Mouse (Mus musculus) stomach, embryonic 16.5 days (tissue): ENCODE results near the gene Nhlrc3. TPM values are rescaled to one million over a fixed set of nuclear protein-coding genes. Genes with fewer than 3 reads are reported as not detected.

ENCODE experiments used
- ATAC-seq: fragments of 200-750 bp; cut with Nextera tagmentation; 2 replicates; pipeline ENCODE4 v1.8.0; 2017; ENCODE audit warnings: moderate number of reproducible peaks, moderate TSS enrichment; ENCODE audit not compliant: insufficient read depth, low FRiP score
- H3K27ac ChIP-seq: fragments of 300-500 bp; sonication (generic); 2 replicates; pipeline ENCODE4 v1.5.1; 2014; ENCODE audit warnings: low read length
- H3K27me3 ChIP-seq: fragments of 300-500 bp; sonication (generic); 2 replicates; pipeline ENCODE4 v1.6.1; 2014; ENCODE audit warnings: low read length, control low read depth, mixed read lengths; ENCODE audit not compliant: control insufficient read depth, insufficient read depth
- H3K36me3 ChIP-seq: fragments of 300-500 bp; sonication (generic); 2 replicates; pipeline ENCODE4 v1.6.1; 2014; ENCODE audit warnings: low read length; ENCODE audit not compliant: control insufficient read depth, insufficient read depth
- H3K4me1 ChIP-seq: fragments of 300-500 bp; sonication (generic); 2 replicates; pipeline ENCODE4 v1.6.1; 2014; ENCODE audit warnings: low read length, control low read depth, mixed read lengths; ENCODE audit not compliant: control insufficient read depth, insufficient read depth
- H3K4me2 ChIP-seq: fragments of 300-500 bp; sonication (generic); 2 replicates; pipeline ENCODE4 v1.6.1; 2014; ENCODE audit warnings: low read depth, low read length, mixed read lengths
- H3K4me3 ChIP-seq: fragments of 300-500 bp; sonication (generic); replicated peaks from 2 replicates; pipeline ENCODE4 v1.5.1; 2014; ENCODE audit warnings: mild to moderate bottlenecking, low read length
- H3K9ac ChIP-seq: fragments of 300-500 bp; sonication (generic); 2 replicates; pipeline ENCODE4 v1.6.1; 2014; ENCODE audit warnings: low read length
- H3K9me3 ChIP-seq: fragments of 300-500 bp; sonication (generic); replicated peaks from 2 replicates; pipeline ENCODE4 v1.6.1; 2016; ENCODE audit warnings: low read length, control low read depth; ENCODE audit not compliant: control insufficient read depth
- WGBS: fragments of 180-500 bp; shearing (Covaris S2); extraction: QIAGEN DNeasy Blood & Tissue Kit; methylation state at CpG from one replicate; pipeline ENCODE4 v1.1.7; 2014; 5-methylcytosine and 5-hydroxymethylcytosine counted together
- polyA plus RNA-seq: library from polyadenylated mRNA; unstranded; fragments of >200 nt; fragmentation: Nextera tagmentation; extraction: Ambion mirVana; gene quantifications from 2 replicates; pipeline ENCODE4 v1.2.1, GENCODE M21; 2015

The Nhlrc3 gene
- 11.8 and 13.4 TPM in 2 replicates for polyA plus RNA-seq

DNA sequence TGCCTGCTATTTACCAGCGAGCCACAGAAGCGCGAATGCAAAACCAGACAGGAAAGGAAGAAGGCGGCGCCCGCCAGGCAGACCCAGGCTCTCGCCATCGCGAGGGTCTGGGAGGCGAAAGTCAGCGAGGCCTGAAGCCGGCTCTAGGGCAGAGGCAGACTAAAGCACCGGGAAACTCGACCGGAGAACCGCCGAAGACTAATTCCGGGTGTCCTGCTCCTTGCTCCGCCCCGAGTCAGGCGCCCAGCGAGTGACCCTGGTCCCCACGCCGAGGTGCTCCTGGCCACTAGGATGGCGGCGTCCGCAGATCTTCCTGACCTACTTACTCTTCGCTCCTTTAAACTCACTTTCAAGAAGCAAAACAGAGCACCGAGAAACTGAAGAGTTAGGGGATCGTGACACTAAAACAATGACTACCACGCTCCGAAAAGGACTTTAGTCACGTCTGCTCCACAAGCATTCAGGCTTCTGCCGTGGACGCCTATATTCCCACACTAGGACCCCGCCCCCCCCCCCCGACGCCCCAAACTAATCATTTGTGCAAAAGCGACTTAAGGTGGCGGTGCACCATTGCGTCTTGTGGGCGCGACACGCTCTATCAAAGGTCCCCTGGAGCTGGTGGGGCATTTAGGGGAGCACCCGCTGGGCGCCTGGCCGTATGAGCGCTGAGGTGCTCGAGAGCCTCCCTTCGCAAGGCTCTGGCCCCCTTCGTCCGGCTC, at the start of gene Nhlrc3, which contains the start of gene Proser1:
Gene Nhlrc3, minus strand, starts transcription at position 287 of the 719 bp plus-strand sequence.
Gene Proser1, plus strand, starts transcription at position 621 of the 719 bp plus-strand sequence.
- Histone ChIP-seq H3K9ac (peak within 1 kb of the TSS; percentile 90), H3K27me3 (no peaks in the 10 kb centered on the region), H3K4me2 (peak within 1 kb of the TSS; percentile 78), H3K36me3 (peaks cover 2% of the 10 kb centered on the region; the same call in 1 of the 2 replicates), H3K9me3 (no peaks in the 10 kb centered on the region), H3K4me1 (peaks cover 18% of the 10 kb centered on the region), H3K27ac (peak within 1 kb of the TSS; percentile 88), H3K4me3 (peak within 1 kb of the TSS; percentile 74)
- under 1% methylated on average over 52 of the region's 52 CpGs for WGBS
- ATAC-seq: peak; percentile 99

DNA sequence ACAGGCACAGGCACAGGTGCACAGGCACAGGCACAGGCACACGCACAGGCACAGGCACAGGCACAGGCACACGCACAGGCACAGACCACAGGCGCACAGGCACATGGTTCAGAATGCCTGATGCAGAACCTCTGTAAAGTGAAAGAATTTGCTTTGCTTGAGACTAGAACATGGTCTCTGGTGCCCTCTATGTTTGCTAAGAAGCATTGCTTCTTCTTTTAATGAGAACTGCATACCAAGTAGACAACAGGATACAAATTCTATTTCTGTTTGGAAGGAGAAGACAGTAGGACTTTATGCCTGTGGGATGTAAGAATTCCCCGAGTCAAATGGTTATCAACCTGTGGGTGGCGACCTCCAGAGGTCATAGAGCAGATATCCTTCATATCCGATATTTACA, 39.3 kb upstream of the Nhlrc3 start:
- WGBS: 57% methylated on average over 6 of the region's 6 CpGs
- Histone ChIP-seq H3K9me3 (no peaks in the 10 kb centered on the region), H3K27ac (no peak overlapping the region), H3K36me3 (no peaks in the 10 kb centered on the region), H3K9ac (no peak overlapping the region), H3K4me1 (no peaks in the 10 kb centered on the region), H3K4me3 (no peak overlapping the region), H3K4me2 (no peak overlapping the region), H3K27me3 (no peaks in the 10 kb centered on the region)
- ATAC-seq: no peak

DNA sequence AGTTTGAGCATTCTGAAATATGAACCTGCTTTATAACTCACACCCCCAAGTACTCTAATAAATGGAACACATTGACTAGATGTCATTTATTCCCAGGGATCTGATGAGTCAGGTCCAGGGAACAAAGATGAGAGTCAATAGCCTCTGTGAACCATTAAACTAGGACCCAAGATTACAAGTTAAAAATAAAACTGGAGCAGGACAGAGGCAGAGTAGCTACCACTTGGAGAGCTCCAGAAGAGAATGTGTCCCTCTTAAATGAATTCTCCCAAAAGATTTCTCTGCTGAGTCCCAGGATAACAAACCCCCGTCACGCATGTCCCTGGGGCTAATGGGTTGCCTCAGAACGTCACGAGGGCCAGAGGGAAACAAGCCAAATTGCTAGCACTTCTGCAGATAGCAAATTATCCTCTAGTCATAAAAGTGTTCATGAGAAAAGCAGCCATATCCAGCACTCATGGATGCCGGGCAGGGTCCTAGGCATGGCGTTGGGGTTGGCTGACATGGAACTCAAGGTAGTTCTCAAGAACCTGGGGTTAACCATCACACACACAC, 35.3 kb upstream of the Nhlrc3 start:
- no peak overlapping the region for H3K9ac ChIP-seq
- no peak overlapping the region for H3K4me2 ChIP-seq
- H3K4me1 ChIP-seq: no peaks in the 10 kb centered on the region
- no peaks in the 10 kb centered on the region for H3K36me3 ChIP-seq
- no peak for ATAC-seq
- H3K9me3 ChIP-seq: no peaks in the 10 kb centered on the region
- no peaks in the 10 kb centered on the region for H3K27me3 ChIP-seq
- H3K27ac ChIP-seq: no peak overlapping the region
- 74% methylated on average over 6 of the region's 6 CpGs for WGBS
- H3K4me3 ChIP-seq: no peak overlapping the region

DNA sequence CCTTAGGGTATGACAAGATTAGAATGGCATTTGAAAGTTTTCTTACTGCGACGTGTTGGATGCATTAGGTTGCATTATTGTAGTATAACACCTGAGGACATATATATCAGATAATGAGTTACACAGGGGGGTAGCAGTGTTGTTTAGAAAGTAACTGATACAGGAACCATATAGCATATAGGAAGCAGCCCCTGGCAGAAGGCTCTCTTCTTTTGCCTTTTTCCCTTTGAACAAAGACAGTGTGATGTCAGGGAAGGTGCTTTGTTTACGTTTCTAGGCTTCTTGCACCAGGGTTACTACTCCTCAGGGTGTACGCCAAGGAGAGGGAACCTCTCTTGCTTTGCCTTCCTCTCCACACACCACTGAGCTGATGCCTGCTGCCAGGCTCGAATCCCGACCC, 25.2 kb upstream of the Nhlrc3 start, which contains the start of gene Stoml3:
Gene Stoml3, plus strand, starts transcription at position 301 of the 400 bp plus-strand sequence.
- H3K4me2 ChIP-seq: no peak within 1 kb of the TSS
- no peak within 1 kb of the TSS for H3K9ac ChIP-seq
- H3K9me3 ChIP-seq: no peaks in the 10 kb centered on the region
- no peaks in the 10 kb centered on the region; the same call in 1 of the 2 replicates for H3K4me1 ChIP-seq
- H3K27me3 ChIP-seq: no peaks in the 10 kb centered on the region
- ATAC-seq: no peak
- no peaks in the 10 kb centered on the region for H3K36me3 ChIP-seq
- H3K4me3 ChIP-seq: no peak within 1 kb of the TSS
- no peak within 1 kb of the TSS for H3K27ac ChIP-seq
- 73% methylated on average over 6 of the region's 6 CpGs for WGBS

DNA sequence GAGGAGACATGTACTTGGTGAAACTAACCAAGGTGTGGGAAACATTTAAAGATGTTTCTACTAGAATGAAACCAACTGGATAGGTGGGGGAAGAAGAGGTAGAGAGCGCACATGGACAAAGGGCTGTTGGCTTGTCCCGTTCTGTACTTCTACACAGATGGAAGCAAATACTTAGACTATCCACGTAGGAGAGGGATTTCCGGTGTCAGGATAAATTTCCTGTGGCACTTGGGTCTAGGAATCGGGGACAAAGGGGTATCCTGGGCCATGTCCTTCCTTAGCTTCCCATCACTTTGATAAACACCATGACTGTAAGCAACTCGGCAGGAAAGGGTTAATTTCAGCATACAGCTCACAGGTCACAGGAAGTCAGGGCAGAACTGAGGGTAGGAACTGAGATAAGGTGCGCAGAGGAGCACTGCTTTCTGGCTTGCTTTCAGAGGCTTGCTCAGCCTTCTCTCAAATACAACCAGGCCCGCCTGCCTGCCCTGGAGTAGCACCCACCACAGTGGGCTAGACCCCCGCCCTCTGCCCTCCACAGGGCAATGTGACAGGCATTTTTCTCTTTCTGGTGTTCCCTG, 24.0 kb upstream of the Nhlrc3 start:
- Histone ChIP-seq H3K4me1 (no peaks in the 10 kb centered on the region; the same call in 1 of the 2 replicates), H3K9me3 (no peaks in the 10 kb centered on the region), H3K27ac (no peak overlapping the region), H3K4me2 (no peak overlapping the region), H3K9ac (no peak overlapping the region), H3K4me3 (no peak overlapping the region), H3K27me3 (no peaks in the 10 kb centered on the region), H3K36me3 (no peaks in the 10 kb centered on the region)
- ATAC-seq: peak; percentile 44
- 57% methylated on average over 9 of the region's 9 CpGs for WGBS

DNA sequence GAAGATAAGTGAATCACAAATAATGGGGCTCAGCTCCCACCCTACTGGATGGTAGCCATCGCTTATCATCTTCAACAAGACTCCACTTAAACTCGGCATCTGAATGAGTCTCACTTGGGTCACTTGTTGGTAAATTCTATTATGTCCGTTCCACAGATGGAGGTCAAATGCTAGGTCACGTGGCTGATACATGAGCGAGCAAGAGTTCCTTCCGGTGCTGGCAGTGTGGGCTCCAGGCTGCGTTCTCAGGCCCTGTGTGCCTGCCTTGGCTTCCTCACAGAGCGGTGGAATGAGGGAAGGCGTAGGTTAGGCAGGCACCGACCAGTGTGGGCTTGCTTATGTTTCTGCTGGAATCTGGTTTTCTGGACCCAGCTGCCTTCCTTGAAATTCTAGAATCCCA, 23.4 kb upstream of the Nhlrc3 start:
- Histone ChIP-seq H3K9me3 (no peaks in the 10 kb centered on the region), H3K27ac (no peak overlapping the region), H3K9ac (no peak overlapping the region), H3K27me3 (no peaks in the 10 kb centered on the region), H3K4me3 (no peak overlapping the region), H3K4me1 (no peaks in the 10 kb centered on the region; the same call in 1 of the 2 replicates), H3K36me3 (no peaks in the 10 kb centered on the region), H3K4me2 (no peak overlapping the region)
- ATAC-seq: no peak
- 65% methylated on average over 10 of the region's 10 CpGs for WGBS

DNA sequence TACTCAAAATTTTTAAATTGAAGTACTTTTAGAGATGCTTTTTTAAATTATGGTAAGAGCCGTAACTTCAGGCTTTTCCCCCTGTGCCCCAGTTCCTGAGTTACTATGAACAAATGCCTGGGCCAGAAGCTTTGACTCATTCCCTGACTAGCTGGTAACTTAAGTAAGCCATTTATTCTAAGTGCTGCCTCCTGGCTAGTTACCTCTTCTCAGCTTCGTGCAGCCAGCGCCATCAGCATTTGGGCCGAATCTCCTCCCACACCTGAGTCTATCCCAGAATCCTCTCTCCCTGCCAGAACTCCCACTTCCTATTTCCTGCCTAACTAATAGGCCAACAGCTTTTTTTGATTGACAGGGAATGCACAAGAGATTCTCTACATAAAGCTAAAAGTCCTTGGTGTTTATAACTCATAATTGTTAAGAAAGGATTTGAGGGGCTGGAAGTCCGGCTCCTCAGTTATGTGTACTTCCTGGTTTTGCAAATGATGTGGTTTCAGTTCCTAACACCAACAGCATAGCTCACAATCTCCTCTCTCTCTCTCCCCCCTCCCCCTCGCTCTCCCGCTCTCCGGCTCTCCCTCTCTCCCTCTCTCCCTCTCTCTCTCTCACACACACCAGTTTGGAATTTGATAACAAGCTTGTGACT, 20.4 kb upstream of the Nhlrc3 start:
- Histone ChIP-seq H3K36me3 (peaks cover 19% of the 10 kb centered on the region), H3K27me3 (no peaks in the 10 kb centered on the region), H3K4me1 (no peaks in the 10 kb centered on the region; the same call in 1 of the 2 replicates), H3K9me3 (no peaks in the 10 kb centered on the region), H3K4me2 (no peak overlapping the region), H3K4me3 (no peak overlapping the region), H3K9ac (no peak overlapping the region), H3K27ac (no peak overlapping the region)
- ATAC-seq: no peak
- 82% methylated on average over 8 of the region's 8 CpGs for WGBS

DNA sequence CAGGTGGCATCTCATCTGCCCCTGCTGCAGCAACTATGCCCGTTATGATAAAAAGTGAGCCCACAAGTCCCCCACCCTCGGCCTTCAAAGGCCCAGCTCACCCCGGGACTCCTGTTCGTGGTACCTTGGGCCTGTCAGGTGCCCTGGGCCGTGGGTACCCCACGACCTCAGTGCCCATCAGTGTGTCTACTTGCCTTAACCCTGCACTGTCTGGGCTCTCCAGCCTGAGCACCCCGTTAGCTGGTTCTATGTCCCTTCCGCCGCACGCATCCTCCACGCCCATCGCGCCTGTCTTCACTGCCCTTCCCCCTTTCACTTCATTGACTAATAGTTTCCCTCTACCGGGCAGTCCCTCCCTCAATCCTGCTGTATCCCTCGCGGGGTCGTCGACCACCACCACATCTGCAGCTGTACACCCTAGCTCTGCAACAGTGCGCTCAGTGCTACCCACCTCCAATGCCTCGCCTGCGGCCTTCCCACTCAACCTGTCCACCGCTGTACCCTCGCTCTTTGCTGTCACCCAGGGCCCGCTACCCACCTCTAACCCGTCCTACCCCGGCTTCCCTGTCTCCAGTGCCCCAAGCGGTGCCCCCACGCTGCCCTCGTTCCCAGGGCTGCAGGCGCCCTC, 15.4 kb upstream of the Nhlrc3 start:
- Histone ChIP-seq H3K9ac (no peak overlapping the region), H3K36me3 (peaks cover 34% of the 10 kb centered on the region), H3K4me1 (no peaks in the 10 kb centered on the region), H3K9me3 (no peaks in the 10 kb centered on the region), H3K4me3 (no peak overlapping the region), H3K4me2 (no peak overlapping the region), H3K27me3 (no peaks in the 10 kb centered on the region), H3K27ac (no peak overlapping the region)
- no peak; the same call in 1 of the 2 replicates for ATAC-seq
- 96% methylated on average over 30 of the region's 30 CpGs for WGBS
